Mouse (Mus musculus) kidney, adult 2 months (tissue): ENCODE results near the gene Exoc6b.

Experiments
- CTCF ChIP-seq: fragments of 200-500 bp; conservative IDR thresholded peaks from 2 replicates; pipeline ENCODE4 v1.5.1; 2011; ENCODE audit warnings: low read depth, mild to moderate bottlenecking, control low read depth, low read length, moderate library complexity, mixed read lengths; ENCODE audit not compliant: insufficient read depth, insufficient read length
- POLR2A ChIP-seq: fragments of 200-500 bp; IDR thresholded peaks from one replicate; pipeline ENCODE4 v1.6.1; 2011; ENCODE audit warnings: low read depth, low read length, control low read depth

GRCm38 (mm10) chr6:84656680-84657079 lies 412.6 kb downstream of the Exoc6b start:
- TF ChIP-seq POLR2A (no peak), CTCF (no peak)
